Mouse (Mus musculus) frontal cortex, adult 2 months (tissue): ENCODE data around the gene Mvk. TPM values are rescaled to one million over a fixed set of nuclear protein-coding genes. Genes with fewer than 3 reads are reported as not detected.
A peak's percentile ranks its signal among the peaks of the same experiment; 100 is the strongest.

Experiments used
- DNase-seq, 2 experiments: peaks; one replicate each; pipeline ENCODE4 v3.0.0; 2022; ENCODE audit warnings: low spot score in 1 of 2; ENCODE audit errors: extremely low spot score in 1 of 2
- polyA plus RNA-seq: library from polyadenylated mRNA; depleted of rRNA; stranded (reverse); fragments of >200 nt; gene quantifications from 2 replicates; pipeline ENCODE4 v1.2.3, GENCODE M21; 2012; rRNA removed

Gene Mvk
- polyA plus RNA-seq, result 35.8 and 38.1 TPM in 2 replicates

GRCm38 (mm10) chr5:114443566-114444367 lies at the start of gene Mvk, which contains the start of gene Mmab:
Gene Mvk, plus strand, starts transcription at chr5:114444269.
Gene Mmab, minus strand, starts transcription at chr5:114444060.
- DNase-seq, result peak; percentile 99

GRCm38 (mm10) chr5:114406592-114406991 lies 37.5 kb upstream of the Mvk start:
- DNase-seq, result no peak

GRCm38 (mm10) chr5:114407269-114407668 lies 36.8 kb upstream of the Mvk start:
- no peak for DNase-seq

GRCm38 (mm10) chr5:114407810-114408209 lies 36.3 kb upstream of the Mvk start:
- no peak for DNase-seq

GRCm38 (mm10) chr5:114408846-114409245 lies 35.2 kb upstream of the Mvk start:
- DNase-seq, result no peak

GRCm38 (mm10) chr5:114410429-114410828 lies 33.6 kb upstream of the Mvk start:
- no peak for DNase-seq

- DNase-seq, result no peak
Measured at GRCm38 (mm10) chr5:114412361-114412998, 31.6 kb upstream of the Mvk start.

- no peak for DNase-seq
Measured at GRCm38 (mm10) chr5:114413067-114413735, 30.9 kb upstream of the Mvk start.

- no peak for DNase-seq
Measured at GRCm38 (mm10) chr5:114415606-114416005, 28.5 kb upstream of the Mvk start.

- DNase-seq, result no peak
Measured at GRCm38 (mm10) chr5:114416855-114417254, 27.2 kb upstream of the Mvk start.

GRCm38 (mm10) chr5:114418541-114418940 lies 25.5 kb upstream of the Mvk start:
- DNase-seq, result no peak

- no peak for DNase-seq
Measured at GRCm38 (mm10) chr5:114421561-114422298, 22.3 kb upstream of the Mvk start.

- no peak for DNase-seq
Measured at GRCm38 (mm10) chr5:114422591-114422990, 21.5 kb upstream of the Mvk start.

- DNase-seq, result no peak
Measured at GRCm38 (mm10) chr5:114423961-114424360, 20.1 kb upstream of the Mvk start.

- no peak for DNase-seq
Measured at GRCm38 (mm10) chr5:114426732-114427131, 17.3 kb upstream of the Mvk start.

GRCm38 (mm10) chr5:114428621-114429020 lies 15.4 kb upstream of the Mvk start:
- no peak for DNase-seq

- DNase-seq, result no peak
Measured at GRCm38 (mm10) chr5:114429781-114430180, 14.3 kb upstream of the Mvk start.

GRCm38 (mm10) chr5:114434359-114434758 lies 9.7 kb upstream of the Mvk start:
- DNase-seq, result no peak

- no peak for DNase-seq
Measured at GRCm38 (mm10) chr5:114435588-114435987, 8.5 kb upstream of the Mvk start.

- no peak for DNase-seq
Measured at GRCm38 (mm10) chr5:114444368-114444692, 261 bp downstream of the Mvk start.

GRCm38 (mm10) chr5:114449011-114449410 lies 4.9 kb downstream of the Mvk start:
- no peak for DNase-seq
